Mouse (Mus musculus): Measurements from ENCODE around the gene Olfr24. TPM values are rescaled to one million over a fixed set of nuclear protein-coding genes. Genes with fewer than 3 reads are reported as not detected.

Gene Olfr24
- polyA plus RNA-seq, 1 experiment, result not detected

DNA sequence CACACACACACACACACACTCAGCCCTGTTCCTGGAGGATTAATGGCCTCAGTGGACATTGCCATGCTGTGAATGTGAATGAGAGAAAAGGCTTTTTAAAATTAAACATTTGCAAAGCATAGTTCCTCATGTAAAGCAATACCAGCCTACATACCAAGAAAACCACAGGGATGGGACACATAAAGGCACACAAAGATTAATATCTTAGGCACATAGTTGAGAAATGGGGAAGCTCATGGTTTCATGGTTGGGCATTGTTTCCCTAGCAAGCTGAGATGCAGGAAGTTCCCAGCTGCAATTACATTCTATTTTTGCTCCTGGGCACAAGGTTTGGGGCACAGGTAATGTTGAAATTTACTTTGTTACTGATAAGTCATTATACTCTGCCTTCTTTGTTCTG lies 58.2 kb downstream of the Olfr24 start:
- Histone ChIP-seq H3K4me1 (ENCODE audit: control insufficient read depth, insufficient read depth, low read length) (no peaks in the 10 kb centered on the region), H3K4me3 (ENCODE audit: insufficient read depth, low read length) (no peak overlapping the region), H3K27ac (ENCODE audit: insufficient read depth, low read length) (no peak overlapping the region)
- TF ChIP-seq POLR2A (IDR thresholded peaks at IDR 0.05; ENCODE audit: extremely low read depth, insufficient read depth, low read length), result no peak
- no peak for TF ChIP-seq CTCF (IDR thresholded peaks at IDR 0.05; ENCODE audit: extremely low read depth, insufficient read depth, low read length)

Other genes with a start within 250 kb of the Olfr24 start
- not detected in 2 replicates for gene Muc16, start 89.5 kb downstream of the Olfr24 start, polyA plus RNA-seq (2012; rRNA removed)
- not detected in 2 replicates for gene Olfr828, start 55.5 kb upstream of the Olfr24 start, polyA plus RNA-seq (2012; rRNA removed)
- not detected in 2 replicates for gene Olfr829, start 90.9 kb upstream of the Olfr24 start, polyA plus RNA-seq (2012; rRNA removed)
- gene Olfr830, start 110.7 kb upstream of the Olfr24 start, polyA plus RNA-seq (2012; rRNA removed), result not detected in 2 replicates
- gene Olfr832, start 173.1 kb upstream of the Olfr24 start, polyA plus RNA-seq (2012; rRNA removed), result not detected in 2 replicates
- gene Olfr834, start 224.0 kb upstream of the Olfr24 start, polyA plus RNA-seq (2012; rRNA removed), result not detected in 2 replicates